Mouse (Mus musculus) embryonic facial prominence, embryonic 15.5 days (tissue): ENCODE data around the gene Lgals1. TPM values are rescaled to one million over a fixed set of nuclear protein-coding genes. Genes with fewer than 3 reads are reported as not detected.
A peak's percentile ranks its signal among the peaks of the same experiment; 100 is the strongest.

Experiments used
- ATAC-seq: fragments of 200-750 bp; cut with Nextera tagmentation; 2 replicates; pipeline ENCODE4 v1.8.0; 2017; ENCODE audit warnings: low read depth, moderate TSS enrichment; ENCODE audit not compliant: insufficient number of reproducible peaks, low FRiP score, low TSS enrichment
- H3K27ac ChIP-seq: fragments of 300-500 bp; sonication (generic); replicated peaks from 2 replicates; pipeline ENCODE4 v1.5.1; 2015; ENCODE audit warnings: mild to moderate bottlenecking, inconsistent platforms
- H3K27me3 ChIP-seq: fragments of 300-500 bp; sonication (generic); 2 replicates; pipeline ENCODE4 v1.6.1; 2015; ENCODE audit warnings: inconsistent platforms
- H3K36me3 ChIP-seq: fragments of 300-500 bp; sonication (generic); 2 replicates; pipeline ENCODE4 v1.6.1; 2015; ENCODE audit warnings: mild to moderate bottlenecking, inconsistent platforms
- H3K4me1 ChIP-seq: fragments of 300-500 bp; sonication (generic); 2 replicates; pipeline ENCODE4 v1.6.1; 2015; ENCODE audit warnings: inconsistent platforms
- H3K4me2 ChIP-seq: fragments of 300-500 bp; sonication (generic); replicated peaks from 2 replicates; pipeline ENCODE4 v1.6.1; 2015; ENCODE audit warnings: mild to moderate bottlenecking, inconsistent platforms
- H3K4me3 ChIP-seq: fragments of 300-500 bp; sonication (generic); replicated peaks from 2 replicates; pipeline ENCODE4 v1.5.1; 2015; ENCODE audit warnings: mild to moderate bottlenecking, inconsistent platforms
- H3K9ac ChIP-seq: fragments of 300-500 bp; sonication (generic); 2 replicates; pipeline ENCODE4 v1.6.1; 2015; ENCODE audit warnings: inconsistent platforms
- H3K9me3 ChIP-seq: fragments of 300-500 bp; sonication (generic); replicated peaks from 2 replicates; pipeline ENCODE4 v1.6.1; 2016; ENCODE audit warnings: inconsistent platforms
- WGBS: fragments of 180-500 bp; shearing (Covaris S2); methylation state at CpG from one replicate; pipeline ENCODE4 v1.1.7; 2015; 5-methylcytosine and 5-hydroxymethylcytosine counted together
- polyA plus RNA-seq: library from polyadenylated mRNA; unstranded; fragments of >200 nt; fragmentation: Nextera tagmentation; extraction: Ambion mirVana; gene quantifications from 2 replicates; pipeline ENCODE4 v1.2.1, GENCODE M21; 2015

The Lgals1 gene
- polyA plus RNA-seq, 1 experiment from 2014 or later = 2,635 TPM

DNA sequence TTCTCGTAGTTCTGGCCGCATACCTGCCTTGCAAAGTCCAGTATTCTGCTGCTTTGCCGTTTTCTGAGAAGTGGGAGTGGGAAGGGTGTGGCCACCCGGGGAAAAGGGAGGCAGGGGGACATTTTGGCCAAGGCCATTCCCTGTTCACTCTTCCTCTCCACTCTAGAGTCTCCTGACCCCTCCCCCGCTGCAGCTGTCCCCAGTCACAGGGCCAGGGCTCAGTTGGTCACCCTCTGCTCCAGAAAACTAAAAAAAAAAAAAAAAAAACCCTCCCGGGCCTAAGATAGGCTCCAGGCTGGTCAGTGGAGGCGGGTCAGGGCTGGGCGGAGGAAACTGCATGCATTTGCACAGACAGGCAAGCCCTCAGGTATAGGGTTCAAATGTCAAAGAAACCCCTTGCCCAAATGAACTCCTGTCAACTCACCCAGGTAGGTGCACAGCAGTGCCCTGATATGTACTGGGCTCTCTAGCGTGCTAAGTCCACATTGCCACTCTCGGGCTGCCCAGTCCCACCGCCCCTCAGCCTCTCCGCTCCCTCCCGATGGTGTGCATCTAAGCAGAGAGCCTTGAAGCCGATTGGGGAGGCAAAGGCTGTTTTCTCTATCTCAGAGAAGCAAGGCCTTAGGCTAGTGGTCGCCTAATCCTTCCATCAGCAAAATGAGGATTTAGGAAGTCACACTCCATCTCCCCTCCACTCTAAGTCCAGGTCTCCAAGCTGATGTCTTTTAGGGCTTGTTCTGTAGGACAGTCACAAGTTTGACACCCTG lies 679 bp downstream of the Lgals1 start:
- WGBS = 12% methylated on average over 15 of the region's 15 CpGs
- peaks cover 53% of the 10 kb centered on the region for H3K4me1 ChIP-seq
- peaks cover 20% of the 10 kb centered on the region for H3K36me3 ChIP-seq
- ATAC-seq = no peak
- H3K4me3 ChIP-seq = peak overlapping the region; percentile 65
- no peaks in the 10 kb centered on the region for H3K9me3 ChIP-seq
- H3K4me2 ChIP-seq = peak overlapping the region; percentile 71
- no peaks in the 10 kb centered on the region for H3K27me3 ChIP-seq
- H3K9ac ChIP-seq = peak overlapping the region; percentile 47
- H3K27ac ChIP-seq = peak overlapping the region; percentile 98

DNA sequence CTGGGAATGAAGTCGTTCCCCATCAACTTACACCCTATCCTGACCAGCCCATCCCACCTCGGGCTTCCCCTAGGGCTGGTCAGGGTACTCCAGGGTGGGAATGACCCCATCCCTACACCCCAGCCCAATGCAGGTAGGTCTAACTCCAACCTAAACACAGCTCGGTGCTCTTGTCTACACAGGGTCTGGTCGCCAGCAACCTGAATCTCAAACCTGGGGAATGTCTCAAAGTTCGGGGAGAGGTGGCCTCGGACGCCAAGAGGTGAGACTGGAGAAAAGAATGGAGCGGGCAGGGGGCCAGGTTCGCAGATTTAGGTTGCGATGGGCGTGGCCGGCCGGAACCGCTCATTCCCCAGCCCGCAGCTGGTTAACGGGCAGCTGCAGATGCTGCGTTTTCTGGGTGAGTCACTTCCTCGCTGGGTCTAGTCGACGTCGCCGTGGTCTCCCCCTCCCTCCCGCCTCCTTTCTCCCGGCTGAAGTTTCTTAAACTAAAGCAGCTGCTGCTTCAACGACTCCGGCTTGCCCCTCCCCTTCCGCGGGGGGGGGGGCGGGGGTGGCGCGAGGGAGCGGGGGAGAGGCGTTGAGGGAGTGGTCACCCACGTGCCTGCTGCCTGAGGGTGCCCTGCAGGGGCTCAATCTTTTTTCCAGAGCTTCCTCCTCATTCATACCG lies 1.4 kb downstream of the Lgals1 start:
- Histone ChIP-seq H3K4me3 (peak overlapping the region; percentile 65), H3K4me1 (peaks cover 53% of the 10 kb centered on the region), H3K9me3 (no peaks in the 10 kb centered on the region), H3K36me3 (peaks cover 20% of the 10 kb centered on the region), H3K27ac (peak overlapping the region; percentile 98), H3K4me2 (peak overlapping the region; percentile 71), H3K9ac (peak overlapping the region; percentile 47), H3K27me3 (no peaks in the 10 kb centered on the region)
- ATAC-seq = peak; percentile 68
- under 1% methylated on average over 35 of the region's 35 CpGs for WGBS

DNA sequence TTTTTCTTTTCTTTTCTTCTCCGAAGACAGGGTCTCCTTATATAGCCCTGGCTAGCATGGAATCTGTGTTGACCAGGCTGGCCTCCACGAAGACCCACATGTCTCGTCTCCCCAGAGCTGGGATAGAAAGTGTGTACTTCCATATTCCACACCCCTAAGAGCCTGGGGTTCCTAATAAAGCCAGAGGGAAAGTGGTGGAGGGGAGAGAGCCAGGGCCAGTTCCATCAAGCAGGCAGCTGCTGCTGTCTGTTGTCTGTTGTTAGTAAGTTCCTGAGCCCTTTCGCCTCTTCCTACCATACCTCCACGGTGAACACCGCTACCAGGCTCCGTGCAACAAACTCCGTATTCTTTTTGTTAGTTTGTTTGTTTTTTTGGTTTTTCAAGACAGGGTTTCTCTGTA lies 2.0 kb downstream of the Lgals1 start:
- 32% methylated on average over 8 of the region's 8 CpGs for WGBS
- H3K4me3 ChIP-seq = peak overlapping the region; percentile 65
- no peak overlapping the region for H3K9ac ChIP-seq

DNA sequence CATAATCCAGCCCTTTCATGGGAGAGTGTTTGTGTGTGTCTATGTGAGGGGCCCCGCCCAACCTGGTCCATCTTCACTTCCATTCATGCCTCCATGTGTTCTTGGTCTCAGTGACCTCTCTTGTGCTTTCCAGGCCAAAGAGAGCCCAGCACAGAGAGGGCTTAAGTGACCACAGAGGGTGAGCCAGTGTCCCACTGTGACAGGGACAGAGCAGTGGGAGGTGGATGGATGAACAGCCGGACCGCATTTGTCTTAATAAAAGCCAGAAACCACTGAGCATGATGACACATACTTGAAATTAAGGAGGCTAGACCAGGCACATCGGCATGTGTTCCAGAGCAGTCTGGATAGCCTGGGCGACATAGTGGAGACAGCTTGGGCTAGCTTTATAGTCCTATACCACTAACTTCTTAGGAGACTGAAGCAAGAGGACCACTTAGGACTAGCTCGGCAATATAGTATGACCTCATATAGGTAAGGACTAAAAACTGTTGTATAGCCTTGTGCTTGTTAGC lies 3.7 kb downstream of the Lgals1 start:
- WGBS = 72% methylated on average over 6 of the region's 6 CpGs
- no peak for ATAC-seq
- peaks cover 41% of the 10 kb centered on the region for H3K4me1 ChIP-seq

More for the DNA sequence above, 2.0 kb downstream of the Lgals1 start:
- H3K9me3 ChIP-seq = no peaks in the 10 kb centered on the region
- H3K4me1 ChIP-seq = peaks cover 47% of the 10 kb centered on the region
- H3K27ac ChIP-seq = peak overlapping the region; percentile 98
- H3K36me3 ChIP-seq = peaks cover 20% of the 10 kb centered on the region
- no peaks in the 10 kb centered on the region for H3K27me3 ChIP-seq
- peak overlapping the region; percentile 71 for H3K4me2 ChIP-seq
- ATAC-seq = no peak

DNA sequence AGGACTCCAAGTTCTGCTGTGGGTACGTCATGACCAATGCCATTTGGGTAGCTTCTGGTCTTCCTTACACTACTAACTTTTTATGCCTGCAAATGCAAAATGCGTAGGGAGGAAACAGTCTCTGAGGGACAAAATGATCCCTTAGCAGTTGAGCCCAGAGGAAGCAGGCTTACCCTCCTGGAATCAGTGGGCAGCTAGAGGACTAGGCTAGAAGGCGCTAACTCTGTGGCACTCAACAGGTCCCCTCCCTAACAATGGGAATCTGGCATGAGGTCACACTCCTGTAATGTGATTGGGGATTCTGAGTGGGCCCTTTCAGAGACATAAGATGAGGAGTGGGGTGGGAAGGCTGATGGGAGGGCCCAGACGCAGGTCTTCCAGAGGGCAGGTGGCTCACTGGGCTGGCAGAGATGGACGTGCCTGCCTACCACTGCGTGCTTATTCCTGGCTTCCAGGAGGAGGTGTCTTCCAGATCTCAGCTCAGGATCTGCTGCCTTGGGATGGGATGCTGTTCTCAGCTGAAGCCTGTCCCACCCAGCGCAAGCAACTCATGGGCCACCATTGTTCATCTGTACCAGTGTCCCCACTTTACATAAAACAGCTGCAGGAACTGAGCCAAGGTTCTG lies 4.4 kb downstream of the Lgals1 start:
- Histone ChIP-seq H3K9me3 (no peaks in the 10 kb centered on the region), H3K4me2 (no peak overlapping the region), H3K9ac (no peak overlapping the region), H3K36me3 (peaks cover 20% of the 10 kb centered on the region), H3K4me1 (peaks cover 41% of the 10 kb centered on the region), H3K27ac (peak overlapping the region; percentile 55), H3K4me3 (no peak overlapping the region), H3K27me3 (no peaks in the 10 kb centered on the region)
- no peak for ATAC-seq
- 81% methylated on average over 7 of the region's 7 CpGs for WGBS

More for the DNA sequence above, 3.7 kb downstream of the Lgals1 start:
- Histone ChIP-seq H3K4me2 (no peak overlapping the region), H3K9me3 (no peaks in the 10 kb centered on the region), H3K27ac (peak overlapping the region; percentile 55; the same call in 1 of the 2 replicates), H3K9ac (no peak overlapping the region), H3K4me3 (no peak overlapping the region), H3K36me3 (peaks cover 20% of the 10 kb centered on the region), H3K27me3 (no peaks in the 10 kb centered on the region)

DNA sequence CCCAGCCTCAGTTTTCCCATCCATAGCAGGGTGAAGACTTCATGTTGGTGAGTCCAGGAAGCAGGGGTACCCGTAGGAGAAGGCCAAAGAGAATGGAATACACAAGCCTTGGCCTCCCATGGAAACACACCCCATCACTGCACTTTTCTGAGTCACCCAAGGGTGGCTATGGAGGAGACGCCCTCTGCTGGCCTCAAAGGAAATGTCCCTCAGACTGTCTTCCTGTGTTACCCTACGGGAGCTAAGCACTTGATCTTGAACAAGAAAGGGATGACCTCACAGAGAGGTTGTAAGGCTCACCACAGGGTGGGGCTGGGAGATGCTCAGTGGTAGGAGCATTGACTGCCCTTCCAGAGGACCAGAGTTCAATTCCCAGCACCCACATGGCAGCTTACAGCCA lies 5.1 kb downstream of the Lgals1 start:
- Histone ChIP-seq H3K27ac (peak overlapping the region; percentile 55; the same call in 1 of the 2 replicates), H3K4me1 (peaks cover 40% of the 10 kb centered on the region), H3K9ac (no peak overlapping the region), H3K4me2 (no peak overlapping the region), H3K9me3 (no peaks in the 10 kb centered on the region), H3K36me3 (peaks cover 20% of the 10 kb centered on the region), H3K4me3 (no peak overlapping the region), H3K27me3 (no peaks in the 10 kb centered on the region)
- no peak for ATAC-seq
- WGBS = 25% methylated on average over 3 of the region's 3 CpGs

DNA sequence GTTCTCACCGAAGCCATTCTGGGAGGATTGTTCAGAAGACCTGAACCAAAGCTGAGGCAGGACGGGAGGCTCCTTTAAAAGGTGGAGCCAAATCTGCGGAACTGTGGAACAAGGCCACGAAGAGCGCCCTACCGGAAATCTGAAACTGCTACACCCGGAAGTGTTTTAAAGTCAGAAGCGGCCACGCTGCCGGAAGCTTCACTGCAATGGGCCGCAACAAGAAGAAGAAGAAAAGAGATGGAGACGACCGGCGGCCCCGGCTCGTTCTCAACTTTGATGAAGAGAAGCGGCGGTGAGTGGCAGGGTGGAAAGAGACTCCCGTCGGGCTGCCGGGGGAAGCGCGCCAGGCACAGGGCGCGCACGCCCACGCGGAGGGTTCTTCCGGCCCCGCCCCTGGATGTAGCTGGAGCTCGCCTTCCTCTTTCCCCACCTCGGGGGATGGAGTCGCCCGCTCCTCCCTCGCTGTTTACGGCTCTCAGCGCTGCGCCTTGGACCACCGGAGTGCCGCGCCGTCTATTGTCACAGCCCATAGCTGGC lies 8.3 kb downstream of the Lgals1 start, which contains the start of gene Nol12:
TSS of gene Nol12 (plus strand) at position 150 of the 537 bp plus-strand sequence.
- H3K4me1 ChIP-seq = peaks cover 24% of the 10 kb centered on the region
- no peaks in the 10 kb centered on the region for H3K27me3 ChIP-seq
- H3K4me2 ChIP-seq = peak within 1 kb of the TSS; percentile 66
- H3K9me3 ChIP-seq = no peaks in the 10 kb centered on the region
- peak within 1 kb of the TSS; percentile 78 for H3K4me3 ChIP-seq
- peak within 1 kb of the TSS; percentile 78 for H3K9ac ChIP-seq
- ATAC-seq = peak; percentile 83
- under 1% methylated on average over 42 of the region's 42 CpGs for WGBS
- peaks cover 39% of the 10 kb centered on the region for H3K36me3 ChIP-seq
- H3K27ac ChIP-seq = peak within 1 kb of the TSS; percentile 95

DNA sequence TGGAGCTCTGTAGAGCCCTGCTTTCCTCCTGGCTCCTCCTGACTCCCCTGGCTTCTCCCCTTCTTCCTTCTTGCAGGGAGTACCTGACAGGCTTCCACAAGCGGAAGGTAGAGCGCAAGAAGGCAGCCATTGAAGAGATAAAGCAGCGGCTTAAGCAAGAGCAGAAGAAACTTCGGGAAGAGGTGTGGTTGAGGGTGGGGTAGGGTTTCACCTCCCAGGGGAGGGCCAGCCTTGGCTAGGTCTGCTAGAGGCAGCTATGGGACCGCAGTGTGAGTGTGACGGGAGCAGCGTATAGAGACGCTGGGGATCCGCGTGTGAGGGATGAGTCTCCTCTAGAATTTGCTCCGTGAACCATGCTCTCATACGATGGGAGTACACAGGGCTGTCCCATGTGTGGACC lies 9.9 kb downstream of the Lgals1 start:
- H3K9me3 ChIP-seq = no peaks in the 10 kb centered on the region
- ATAC-seq = no peak
- peaks cover 43% of the 10 kb centered on the region for H3K36me3 ChIP-seq
- H3K27me3 ChIP-seq = no peaks in the 10 kb centered on the region
- peaks cover 20% of the 10 kb centered on the region for H3K4me1 ChIP-seq
- no peak overlapping the region for H3K4me2 ChIP-seq
- H3K27ac ChIP-seq = no peak overlapping the region
- peak overlapping the region; percentile 78; the same call in 1 of the 2 replicates for H3K4me3 ChIP-seq
- 90% methylated on average over 12 of the region's 12 CpGs for WGBS
- no peak overlapping the region for H3K9ac ChIP-seq

DNA sequence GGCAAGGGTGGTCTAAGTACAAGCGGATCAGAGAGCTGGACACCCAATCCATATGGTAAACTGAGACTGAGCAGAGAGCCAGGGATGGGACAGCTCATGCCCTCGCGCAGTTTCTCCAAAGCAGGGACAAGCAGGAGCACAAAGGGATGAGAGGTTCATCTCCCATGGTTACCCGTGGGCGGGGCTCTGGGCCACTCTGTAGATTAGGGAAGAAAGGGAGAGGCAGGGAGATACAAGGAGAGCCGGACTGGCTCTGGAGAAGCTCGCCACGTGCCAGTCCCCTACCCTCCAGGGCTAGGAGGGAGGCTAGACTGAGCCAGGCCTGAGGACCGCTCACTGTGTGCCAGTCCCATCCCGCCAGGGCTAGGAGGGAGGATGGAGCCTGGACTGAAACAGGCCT lies 10.8 kb downstream of the Lgals1 start:
- Histone ChIP-seq H3K4me1 (peaks cover 17% of the 10 kb centered on the region), H3K4me2 (no peak overlapping the region), H3K27ac (no peak overlapping the region), H3K27me3 (no peaks in the 10 kb centered on the region), H3K9me3 (no peaks in the 10 kb centered on the region), H3K4me3 (no peak overlapping the region), H3K36me3 (peaks cover 49% of the 10 kb centered on the region), H3K9ac (no peak overlapping the region)
- ATAC-seq = no peak
- WGBS = 92% methylated on average over 10 of the region's 10 CpGs

DNA sequence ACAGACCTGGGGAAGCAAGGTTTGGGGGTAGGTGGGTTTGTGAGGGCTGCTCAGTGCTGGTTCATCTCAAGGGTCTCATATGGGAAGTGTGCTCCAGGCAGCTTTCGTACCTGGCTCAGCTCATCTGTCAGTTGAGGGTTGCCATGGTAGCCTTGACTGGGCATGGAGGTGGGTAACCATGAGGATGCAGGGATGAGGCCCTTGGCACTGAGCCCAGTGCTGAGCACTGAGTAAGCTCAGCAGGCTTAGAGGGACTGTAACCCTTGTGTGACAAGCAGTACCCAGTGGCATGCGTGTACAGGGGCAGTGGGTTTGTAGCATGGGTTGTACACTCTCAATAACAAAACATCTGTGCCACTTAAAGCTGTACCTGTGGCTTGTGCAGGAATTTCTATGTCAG lies 11.4 kb downstream of the Lgals1 start:
- 89% methylated on average over 2 of the region's 2 CpGs for WGBS
- no peaks in the 10 kb centered on the region for H3K27me3 ChIP-seq
- no peak overlapping the region for H3K27ac ChIP-seq
- ATAC-seq = no peak
- peaks cover 22% of the 10 kb centered on the region for H3K4me1 ChIP-seq
- H3K9me3 ChIP-seq = no peaks in the 10 kb centered on the region
- no peak overlapping the region for H3K4me2 ChIP-seq
- peaks cover 49% of the 10 kb centered on the region for H3K36me3 ChIP-seq
- H3K4me3 ChIP-seq = no peak overlapping the region
- no peak overlapping the region for H3K9ac ChIP-seq

DNA sequence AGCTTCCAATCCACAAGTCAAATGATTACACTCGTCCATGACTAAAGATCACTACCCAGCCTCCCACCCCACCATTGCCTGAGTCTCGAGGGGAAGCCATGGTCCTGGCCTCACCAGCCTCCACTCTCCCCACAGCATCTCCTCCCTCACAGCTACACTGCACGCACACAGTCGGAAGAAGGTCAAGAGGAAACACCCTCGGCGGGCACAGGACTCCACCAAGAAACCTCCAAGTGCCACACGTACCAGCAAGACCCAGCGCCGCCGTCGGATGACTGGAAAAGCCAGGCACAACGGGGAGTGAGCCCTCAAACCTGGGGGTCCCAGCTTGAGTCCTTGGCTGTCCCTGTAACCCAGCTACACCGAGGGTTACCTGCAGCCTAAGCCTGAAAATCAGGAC lies 13.8 kb downstream of the Lgals1 start:
- no peak overlapping the region for H3K9ac ChIP-seq
- ATAC-seq = no peak
- H3K9me3 ChIP-seq = no peaks in the 10 kb centered on the region
- H3K4me2 ChIP-seq = no peak overlapping the region
- no peak overlapping the region for H3K27ac ChIP-seq
- 93% methylated on average over 13 of the region's 13 CpGs for whole genome bisulfite sequencing
- no peaks in the 10 kb centered on the region for H3K27me3 ChIP-seq
- H3K36me3 ChIP-seq = peaks cover 49% of the 10 kb centered on the region
- peaks cover 19% of the 10 kb centered on the region for H3K4me1 ChIP-seq
- H3K4me3 ChIP-seq = no peak overlapping the region
